Mouse (Mus musculus) lung, embryonic 15.5 days (tissue): ENCODE data around the gene 4933415A04Rik. TPM values are rescaled to one million over a fixed set of nuclear protein-coding genes. Genes with fewer than 3 reads are reported as not detected.

ENCODE experiments used
- ATAC-seq: fragments of 200-750 bp; cut with Nextera tagmentation; 2 replicates; pipeline ENCODE4 v1.8.0; 2017; ENCODE audit warnings: moderate number of reproducible peaks, borderline replicate concordance; ENCODE audit not compliant: low FRiP score, low TSS enrichment; ENCODE audit errors: extremely low read depth
- H3K27ac ChIP-seq: fragments of 300-500 bp; sonication (generic); 2 replicates; pipeline ENCODE4 v1.5.1; 2015; ENCODE audit warnings: moderate library complexity, mild to moderate bottlenecking, inconsistent platforms
- H3K27me3 ChIP-seq: fragments of 300-500 bp; sonication (generic); 2 replicates; pipeline ENCODE4 v1.6.1; 2015; ENCODE audit warnings: inconsistent platforms
- H3K36me3 ChIP-seq: fragments of 300-500 bp; sonication (generic); 2 replicates; pipeline ENCODE4 v1.6.1; 2015; ENCODE audit warnings: inconsistent platforms
- H3K4me1 ChIP-seq: fragments of 300-500 bp; sonication (generic); 2 replicates; pipeline ENCODE4 v1.6.1; 2015; ENCODE audit warnings: inconsistent platforms
- H3K4me2 ChIP-seq: fragments of 300-500 bp; sonication (generic); 2 replicates; pipeline ENCODE4 v1.6.1; 2015; ENCODE audit warnings: inconsistent platforms, mild to moderate bottlenecking, moderate library complexity
- H3K4me3 ChIP-seq: fragments of 300-500 bp; sonication (generic); 2 replicates; pipeline ENCODE4 v1.5.1; 2015; ENCODE audit warnings: mild to moderate bottlenecking, inconsistent platforms
- H3K9ac ChIP-seq: fragments of 300-500 bp; sonication (generic); 2 replicates; pipeline ENCODE4 v1.6.1; 2015; ENCODE audit warnings: inconsistent platforms
- H3K9me3 ChIP-seq: fragments of 300-500 bp; sonication (generic); 2 replicates; pipeline ENCODE4 v1.6.1; 2016; ENCODE audit warnings: inconsistent platforms
- WGBS: fragments of 180-500 bp; shearing (Covaris S2); methylation state at CpG from one replicate; pipeline ENCODE4 v1.1.7; 2015; 5-methylcytosine and 5-hydroxymethylcytosine counted together
- polyA plus RNA-seq: library from polyadenylated mRNA; unstranded; fragments of >200 nt; fragmentation: Nextera tagmentation; extraction: Ambion mirVana; gene quantifications from 2 replicates; pipeline ENCODE4 v1.2.1, GENCODE M21; 2015

4933415A04Rik gene
- polyA plus RNA-seq, 1 experiment from 2014 or later = 6.3 TPM

DNA sequence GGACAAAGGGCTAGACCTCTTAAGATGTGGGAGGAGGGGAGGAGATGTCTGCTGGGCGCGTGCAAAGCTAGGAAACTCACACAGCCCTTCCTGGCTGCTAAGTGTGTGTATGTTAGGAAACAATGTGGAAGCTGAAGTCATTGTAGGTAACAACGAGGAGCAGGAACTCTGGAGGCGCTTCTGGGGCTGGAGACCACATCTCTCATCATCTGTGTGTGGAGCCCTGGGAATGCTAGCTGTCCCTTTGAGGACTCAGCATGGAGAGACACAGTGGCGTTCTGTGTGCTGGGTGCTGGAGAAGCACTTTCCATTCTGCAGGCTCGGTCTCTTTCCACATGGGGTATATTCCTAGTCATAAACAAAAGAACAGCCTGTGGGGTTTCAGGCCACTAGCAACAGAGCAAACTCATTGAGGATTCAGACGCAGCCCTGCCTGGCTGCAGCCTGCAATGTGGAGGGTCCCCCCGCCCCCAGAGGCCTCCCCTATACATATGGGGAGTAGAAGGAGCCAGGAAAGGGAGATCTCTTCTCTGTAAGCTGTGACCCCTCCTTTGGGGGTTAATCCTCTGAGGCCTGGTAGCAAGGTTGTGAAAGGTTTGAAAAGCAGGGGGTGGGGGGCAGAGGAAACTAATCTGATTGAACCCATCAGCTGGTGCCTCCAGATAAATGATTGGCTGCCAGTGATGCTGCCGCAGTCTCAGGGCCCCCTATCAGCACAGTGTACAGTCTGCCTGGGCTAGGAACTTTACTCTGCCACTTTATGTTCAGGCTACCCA, 11.3 kb upstream of the 4933415A04Rik start:
- WGBS = 16% methylated on average over 9 of the region's 9 CpGs
- Histone ChIP-seq H3K36me3 (peaks cover 11% of the 10 kb centered on the region; the same call in 1 of the 2 replicates), H3K4me1 (peaks cover 22% of the 10 kb centered on the region), H3K4me2 (peak overlapping the region; percentile 19), H3K4me3 (no peak overlapping the region), H3K9ac (no peak overlapping the region), H3K9me3 (no peaks in the 10 kb centered on the region), H3K27me3 (no peaks in the 10 kb centered on the region), H3K27ac (peak overlapping the region; percentile 76)
- ATAC-seq = peak; percentile 73

DNA sequence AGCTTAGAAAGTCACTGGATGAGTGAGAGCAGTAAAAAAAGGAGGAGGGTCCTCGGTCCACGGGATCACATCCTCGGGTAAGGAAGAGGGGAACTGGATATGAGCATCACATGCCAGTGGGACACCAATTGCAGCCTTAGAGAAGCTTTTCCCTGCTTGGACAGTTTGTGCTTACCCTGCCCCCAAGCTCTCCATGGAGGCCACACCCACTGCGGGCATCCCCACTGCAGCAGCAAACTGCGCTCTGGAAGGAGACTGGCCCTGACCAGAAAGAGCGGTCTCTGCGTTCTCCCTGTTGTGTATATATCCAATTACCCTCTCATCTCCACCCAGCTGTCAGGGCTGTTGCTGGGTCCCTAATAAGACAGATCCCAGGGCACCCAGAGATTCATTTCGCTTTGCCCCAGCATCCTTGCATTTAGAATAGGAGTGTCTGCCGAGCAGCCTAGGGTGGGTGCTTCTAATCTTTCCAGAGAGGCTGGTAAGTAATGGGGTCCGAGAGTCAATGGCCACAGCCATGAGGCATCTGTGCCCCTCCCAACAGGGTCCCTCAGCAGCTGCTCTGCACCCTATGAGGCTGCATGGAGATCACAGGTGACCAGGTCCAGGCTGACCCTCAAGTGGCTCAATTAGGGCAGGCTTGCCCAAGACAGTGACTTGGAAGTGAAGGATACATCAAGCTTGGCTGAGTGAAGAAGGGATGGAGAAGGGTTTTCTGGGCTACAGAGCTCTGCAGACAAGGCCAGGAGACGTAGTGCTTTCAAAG, 8.9 kb upstream of the 4933415A04Rik start:
- no peak overlapping the region for H3K27ac ChIP-seq
- ATAC-seq = no peak
- no peak overlapping the region for H3K4me2 ChIP-seq
- 75% methylated on average over 11 of the region's 11 CpGs for WGBS
- H3K9ac ChIP-seq = no peak overlapping the region
- no peak overlapping the region for H3K4me3 ChIP-seq
- H3K9me3 ChIP-seq = no peaks in the 10 kb centered on the region
- H3K4me1 ChIP-seq = peaks cover 16% of the 10 kb centered on the region
- H3K36me3 ChIP-seq = peaks cover 25% of the 10 kb centered on the region
- H3K27me3 ChIP-seq = no peaks in the 10 kb centered on the region

DNA sequence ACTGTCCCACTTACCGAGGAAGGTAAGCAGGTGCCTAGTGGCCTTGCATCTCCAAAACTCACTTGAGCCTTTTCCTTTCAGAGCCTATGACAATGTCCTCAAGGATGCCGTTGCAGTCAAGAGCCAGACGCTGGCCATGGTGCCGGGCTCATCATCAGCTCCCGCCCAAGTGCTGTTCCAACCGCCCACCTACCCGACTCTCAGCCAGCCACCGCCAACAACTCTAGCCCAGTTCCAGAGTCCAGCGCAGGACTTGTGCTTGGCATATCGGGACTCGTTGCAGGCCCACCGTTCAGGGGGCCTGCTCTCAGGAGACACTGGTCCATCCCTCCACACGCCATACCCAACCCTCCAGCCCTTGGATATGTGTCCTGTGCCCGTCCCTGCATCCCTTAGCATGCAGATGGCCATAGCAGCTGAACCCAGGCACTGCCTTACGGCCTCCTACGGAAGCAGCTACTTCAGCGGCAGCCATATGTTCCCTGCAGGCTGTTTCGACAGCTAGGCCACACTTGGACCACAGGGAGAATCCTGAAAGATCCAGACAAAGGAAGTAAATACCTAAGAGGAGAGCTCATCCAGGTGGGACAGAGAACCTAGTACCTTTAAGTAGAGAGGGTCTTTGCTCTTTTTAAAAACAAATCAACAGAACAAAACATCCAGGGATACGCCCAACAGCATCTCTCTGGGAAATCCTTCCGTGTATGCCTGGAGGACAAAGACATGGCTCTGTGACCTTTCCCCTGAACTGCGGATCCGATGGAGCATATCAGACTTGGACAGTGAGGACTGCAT, 1.4 kb upstream of the 4933415A04Rik start:
- Histone ChIP-seq H3K27me3 (no peaks in the 10 kb centered on the region), H3K4me2 (no peak overlapping the region), H3K27ac (no peak overlapping the region), H3K9me3 (no peaks in the 10 kb centered on the region), H3K9ac (no peak overlapping the region), H3K36me3 (peaks cover 60% of the 10 kb centered on the region), H3K4me3 (no peak overlapping the region), H3K4me1 (peaks cover 5% of the 10 kb centered on the region; the same call in 1 of the 2 replicates)
- WGBS = 89% methylated on average over 22 of the region's 22 CpGs
- no peak; the same call in 1 of the 2 replicates for ATAC-seq

DNA sequence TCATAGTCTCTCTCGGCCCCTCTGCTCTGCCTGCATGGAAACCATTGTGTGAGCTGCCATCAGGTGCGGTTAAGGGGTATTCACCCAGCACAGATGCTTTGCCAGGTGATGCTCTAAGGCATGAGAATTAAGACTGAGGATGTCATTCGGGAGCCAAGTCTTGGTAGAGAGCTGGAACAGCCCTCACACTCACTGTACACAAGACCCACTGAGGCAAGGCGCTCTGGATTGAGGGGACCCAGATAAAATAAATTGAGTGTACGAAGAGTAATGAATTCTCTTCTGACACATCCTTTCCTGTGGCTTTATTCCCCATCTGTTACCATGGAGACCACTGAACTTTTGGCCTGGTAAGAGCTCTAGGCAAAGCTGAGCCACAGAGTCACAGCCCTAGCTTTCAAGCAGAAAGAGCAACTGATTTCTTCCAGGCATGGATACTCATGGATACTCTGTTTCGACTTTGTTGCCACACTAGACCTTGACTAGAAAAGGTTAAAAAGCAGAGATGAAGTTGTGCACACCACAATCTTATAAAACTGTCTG, 2.8 kb downstream of the 4933415A04Rik start:
- Histone ChIP-seq H3K36me3 (peaks cover 35% of the 10 kb centered on the region), H3K9me3 (no peaks in the 10 kb centered on the region), H3K27ac (no peak overlapping the region), H3K27me3 (no peaks in the 10 kb centered on the region), H3K4me3 (no peak overlapping the region), H3K4me2 (no peak overlapping the region), H3K4me1 (peaks cover 5% of the 10 kb centered on the region; the same call in 1 of the 2 replicates), H3K9ac (no peak overlapping the region)
- ATAC-seq = peak; percentile 53; the same call in 1 of the 2 replicates
- 39% methylated on average over 6 of the region's 6 CpGs for WGBS

DNA sequence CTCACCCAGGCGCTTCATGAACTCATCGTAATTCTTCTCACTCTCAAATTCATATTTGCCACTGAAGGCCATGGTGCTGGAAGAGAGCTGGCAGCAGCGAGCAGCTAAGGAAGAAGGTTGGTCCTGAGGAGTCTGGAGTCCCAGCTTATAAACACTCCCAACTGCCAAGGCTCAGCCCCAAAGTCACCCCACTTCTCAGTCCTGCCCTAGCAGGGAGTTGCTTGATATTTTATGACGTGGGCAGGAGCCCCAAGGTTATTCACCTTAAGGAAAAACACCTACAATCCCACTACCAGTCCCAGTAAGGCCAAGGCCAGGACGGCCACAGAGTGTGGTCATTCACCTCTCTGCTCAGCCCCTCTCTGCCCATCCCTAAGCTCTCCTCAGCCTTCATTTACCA, 14.6 kb downstream of the 4933415A04Rik start, which contains the start of gene Fabp6:
Gene Fabp6 (minus strand): TSS at position 101 of the 400 bp plus-strand sequence.
- no peak for ATAC-seq
- Histone ChIP-seq H3K27ac (no peak within 1 kb of the TSS), H3K4me2 (no peak within 1 kb of the TSS), H3K4me1 (no peaks in the 10 kb centered on the region), H3K9ac (no peak within 1 kb of the TSS), H3K4me3 (no peak within 1 kb of the TSS), H3K36me3 (no peaks in the 10 kb centered on the region), H3K27me3 (no peaks in the 10 kb centered on the region), H3K9me3 (no peaks in the 10 kb centered on the region)
- 83% methylated on average over 5 of the region's 5 CpGs for WGBS

DNA sequence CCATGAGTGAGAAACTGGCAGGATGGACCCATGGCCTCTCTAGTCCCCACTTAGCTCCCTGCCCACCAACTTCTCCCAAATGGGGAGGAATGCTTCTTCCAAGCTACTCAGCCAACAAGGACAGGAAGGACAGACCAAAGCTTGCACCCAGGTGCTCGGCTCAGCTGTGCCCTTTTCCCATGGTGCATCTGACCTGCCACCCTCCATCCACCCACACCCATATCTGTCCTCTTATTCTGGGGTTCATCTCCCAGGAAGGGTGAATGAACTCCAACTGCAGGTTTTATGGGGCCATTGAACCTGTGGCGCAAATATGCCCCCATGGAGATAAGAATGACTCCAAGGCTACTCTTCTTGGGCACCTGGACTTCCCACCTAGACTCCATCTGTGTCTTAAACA, 17.4 kb downstream of the 4933415A04Rik start:
- no peak overlapping the region for H3K4me2 ChIP-seq
- H3K27ac ChIP-seq = no peak overlapping the region
- no peaks in the 10 kb centered on the region for H3K27me3 ChIP-seq
- H3K9ac ChIP-seq = no peak overlapping the region
- no peak overlapping the region for H3K4me3 ChIP-seq
- H3K36me3 ChIP-seq = no peaks in the 10 kb centered on the region
- ATAC-seq = no peak
- no peaks in the 10 kb centered on the region for H3K4me1 ChIP-seq
- no peaks in the 10 kb centered on the region for H3K9me3 ChIP-seq
- WGBS = 81% methylated on average over 2 of the region's 2 CpGs

DNA sequence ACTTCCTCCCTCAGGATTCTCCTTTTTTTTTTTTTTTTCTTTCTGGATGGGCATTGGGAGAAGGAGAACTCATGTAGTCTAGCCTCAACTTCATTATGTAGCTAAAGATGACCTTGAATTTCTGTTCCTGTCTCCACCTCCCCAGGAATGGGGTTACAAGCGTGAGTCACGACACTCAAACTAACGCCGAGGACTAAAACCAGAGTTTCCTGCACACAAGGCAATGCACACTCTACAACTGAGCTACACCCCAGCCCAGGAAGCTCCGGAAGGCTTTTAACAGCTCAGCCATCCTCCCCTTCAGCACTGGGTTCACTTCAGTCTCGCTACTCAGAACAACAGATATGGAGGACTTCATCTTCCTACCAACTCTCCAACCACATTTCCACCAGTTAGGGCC, 18.1 kb downstream of the 4933415A04Rik start:
- Histone ChIP-seq H3K4me3 (no peak overlapping the region), H3K4me2 (no peak overlapping the region), H3K27ac (no peak overlapping the region), H3K9me3 (no peaks in the 10 kb centered on the region), H3K27me3 (no peaks in the 10 kb centered on the region), H3K9ac (no peak overlapping the region), H3K4me1 (no peaks in the 10 kb centered on the region), H3K36me3 (no peaks in the 10 kb centered on the region)
- no peak for ATAC-seq
- 82% methylated on average over 6 of the region's 6 CpGs for WGBS

DNA sequence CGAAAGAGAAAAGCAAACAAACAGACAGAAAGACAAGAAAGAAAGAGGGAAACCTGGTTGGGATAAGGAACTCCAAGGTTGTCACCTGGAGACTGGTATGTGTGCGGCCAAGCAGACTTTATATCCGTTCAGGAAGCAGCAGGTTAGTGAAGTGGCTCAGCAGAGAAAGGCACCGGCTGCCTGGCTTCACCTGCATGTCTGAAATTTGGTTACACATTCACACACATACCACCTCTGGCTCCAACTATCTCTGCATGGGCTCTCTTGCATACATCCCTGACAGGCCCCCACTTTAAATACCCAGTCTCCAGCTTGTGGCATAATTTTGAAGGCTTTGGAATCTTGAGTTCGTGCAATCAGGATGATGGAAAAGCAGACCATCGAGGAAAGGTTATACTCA, 19.0 kb downstream of the 4933415A04Rik start:
- WGBS = 63% methylated on average over 6 of the region's 6 CpGs
- no peaks in the 10 kb centered on the region for H3K36me3 ChIP-seq
- peaks cover 4% of the 10 kb centered on the region for H3K4me1 ChIP-seq
- H3K4me3 ChIP-seq = no peak overlapping the region
- ATAC-seq = no peak
- H3K27me3 ChIP-seq = no peaks in the 10 kb centered on the region
- no peak overlapping the region for H3K9ac ChIP-seq
- no peak overlapping the region for H3K27ac ChIP-seq
- H3K9me3 ChIP-seq = no peaks in the 10 kb centered on the region
- H3K4me2 ChIP-seq = no peak overlapping the region

DNA sequence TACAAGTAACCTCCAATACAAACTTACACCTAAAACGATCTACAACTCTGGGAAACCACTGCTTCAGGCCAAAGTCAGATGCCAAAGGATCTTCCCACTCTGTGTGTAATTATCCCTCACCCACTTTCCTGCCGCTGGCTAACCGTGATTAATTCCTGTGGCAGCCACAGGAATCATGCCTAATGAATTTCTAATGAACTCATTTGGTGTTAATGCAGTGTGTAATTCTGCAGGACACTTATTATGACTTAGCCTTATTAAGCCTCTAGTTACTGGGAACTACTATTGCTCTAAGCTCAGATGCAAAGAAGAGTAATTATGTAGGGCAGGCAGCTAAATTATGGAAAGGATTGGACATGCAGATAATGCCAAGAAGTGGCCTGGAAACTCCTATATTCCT, 21.6 kb downstream of the 4933415A04Rik start:
- 79% methylated on average over 3 of the region's 3 CpGs for whole genome bisulfite sequencing
- no peak for ATAC-seq

DNA sequence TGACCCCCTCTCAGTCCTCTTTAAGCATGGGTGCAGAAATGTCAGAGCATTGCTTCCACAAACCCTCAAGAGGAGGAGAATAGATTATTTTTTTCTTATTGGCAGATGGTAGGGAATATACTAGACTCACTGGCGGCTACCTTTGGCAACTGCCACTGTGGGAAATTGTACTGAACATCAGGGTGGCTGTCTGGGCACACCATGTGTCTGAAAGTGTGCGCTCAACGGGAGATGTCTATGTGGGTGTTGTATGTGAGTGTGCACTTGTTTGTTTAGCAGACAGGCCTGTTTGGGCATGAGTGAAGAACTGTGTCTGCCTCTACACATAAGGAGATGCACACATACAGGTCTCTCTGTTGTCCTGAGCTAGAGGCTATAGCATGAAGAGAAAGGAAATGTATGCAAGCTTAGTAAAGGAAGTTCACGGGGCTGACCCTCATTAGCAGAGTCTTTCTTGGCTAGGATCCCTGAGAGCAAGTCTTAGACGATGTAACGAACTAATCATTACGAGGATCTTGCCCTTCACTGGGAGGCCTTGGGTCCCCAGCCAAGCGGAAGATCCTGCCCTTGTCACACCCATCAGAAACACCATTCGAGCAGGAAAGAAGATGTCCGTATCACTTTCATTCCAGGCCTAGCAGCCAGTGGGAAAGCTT, 23.3 kb downstream of the 4933415A04Rik start:
- Histone ChIP-seq H3K4me3 (no peak overlapping the region), H3K36me3 (no peaks in the 10 kb centered on the region), H3K27ac (peak overlapping the region; percentile 57), H3K4me2 (no peak overlapping the region), H3K27me3 (no peaks in the 10 kb centered on the region), H3K4me1 (peaks cover 8% of the 10 kb centered on the region), H3K9me3 (no peaks in the 10 kb centered on the region), H3K9ac (no peak overlapping the region)
- peak; percentile 60 for ATAC-seq
- WGBS = 45% methylated on average over 10 of the region's 10 CpGs

More for the DNA sequence above, 21.6 kb downstream of the 4933415A04Rik start:
- no peak overlapping the region for H3K9ac ChIP-seq
- H3K4me2 ChIP-seq = no peak overlapping the region
- no peak overlapping the region for H3K4me3 ChIP-seq
- no peaks in the 10 kb centered on the region for H3K9me3 ChIP-seq
- H3K27ac ChIP-seq = no peak overlapping the region
- no peaks in the 10 kb centered on the region for H3K36me3 ChIP-seq
- no peaks in the 10 kb centered on the region for H3K27me3 ChIP-seq
- H3K4me1 ChIP-seq = peaks cover 8% of the 10 kb centered on the region

DNA sequence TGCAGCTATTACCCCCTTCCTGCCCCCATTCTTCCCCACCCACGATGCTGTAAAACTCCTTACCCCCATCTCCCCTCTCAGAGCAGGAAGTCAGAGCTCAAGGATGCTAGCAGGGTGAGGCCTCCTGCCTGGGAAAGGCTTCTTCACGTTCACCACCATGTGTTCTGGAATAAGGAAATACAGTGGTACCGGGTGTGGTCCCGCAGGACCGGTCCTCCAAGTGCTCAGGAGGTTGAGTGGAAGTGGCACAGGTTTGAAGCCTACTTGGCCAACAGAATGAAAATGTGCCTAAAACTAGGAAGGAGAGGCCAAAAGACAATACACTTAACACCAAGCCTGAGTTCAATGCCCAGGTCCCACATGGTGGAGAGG, 23.8 kb downstream of the 4933415A04Rik start:
- Histone ChIP-seq H3K36me3 (no peaks in the 10 kb centered on the region), H3K27ac (peak overlapping the region; percentile 57), H3K9me3 (no peaks in the 10 kb centered on the region), H3K9ac (no peak overlapping the region), H3K4me3 (no peak overlapping the region), H3K4me1 (peaks cover 8% of the 10 kb centered on the region), H3K27me3 (no peaks in the 10 kb centered on the region), H3K4me2 (no peak overlapping the region)
- ATAC-seq = peak; percentile 13; the same call in 1 of the 2 replicates
- 43% methylated on average over 5 of the region's 5 CpGs for WGBS
